Mouse (Mus musculus) brain, adult 10 weeks (tissue): ENCODE data around the gene Olfr1426. TPM values are rescaled to one million over a fixed set of nuclear protein-coding genes. Genes with fewer than 3 reads are reported as not detected.

ENCODE experiments used
- polyA plus RNA-seq: library from polyadenylated mRNA; stranded (reverse); fragments of 350-450 nt; fragmentation: Illumina TruSeq; extraction: RNeasy Lipid Tissue Mini Kit (QIAGEN cat#74804); gene quantifications from one replicate; pipeline ENCODE4 v1.2.3, GENCODE M21; 2015; ENCODE audit warnings: low read depth, low replicate concordance

Gene Olfr1426
- polyA plus RNA-seq, result not detected

GRCm38 (mm10) chr19:12091913-12092312, at the start of gene Olfr1426:
Olfr1426 (minus strand) TSS chr19:12092013.

DNA sequence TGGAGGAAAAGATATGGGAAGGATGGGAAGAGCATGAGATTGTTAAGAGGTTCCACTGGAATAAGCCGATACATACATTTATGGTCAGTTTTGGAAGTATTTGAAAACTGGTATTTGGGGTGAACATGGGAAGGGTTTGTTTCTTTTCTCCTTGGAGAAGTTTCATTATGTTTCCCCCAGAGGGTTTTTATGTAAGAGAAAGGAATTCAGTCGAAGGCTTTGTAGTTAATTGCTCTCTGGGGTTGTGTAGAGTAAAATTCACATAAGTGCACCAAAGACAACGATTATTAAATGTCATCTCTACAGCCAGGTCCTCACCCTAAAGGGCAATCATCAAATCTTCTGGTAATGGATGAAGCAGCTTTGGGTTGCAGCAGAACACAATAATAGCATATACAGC, 31.3 kb upstream of the Olfr1426 start, which contains the start of gene Olfr76:
TSS of gene Olfr76 (minus strand) at position 101 of the 400 bp plus-strand sequence.

DNA sequence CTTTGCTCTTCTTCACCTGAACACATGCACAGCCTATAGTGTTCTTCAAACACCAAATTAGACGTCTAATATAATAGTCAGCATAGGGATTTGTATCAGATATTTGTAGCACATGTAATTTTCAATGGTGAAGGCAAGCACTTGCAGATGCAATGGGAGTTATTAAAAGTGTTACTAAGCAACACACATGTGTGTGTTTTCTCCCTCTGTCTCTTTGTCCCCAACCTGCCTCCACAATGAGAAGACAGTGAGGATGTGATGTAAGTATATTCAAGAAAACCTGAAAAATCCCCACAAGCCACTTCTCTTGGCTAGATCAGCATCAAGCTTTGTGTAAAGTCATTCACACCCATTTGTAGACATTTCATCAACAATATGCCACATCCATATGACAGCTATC, 24.0 kb upstream of the Olfr1426 start, which contains the start of gene Olfr1428:
TSS of gene Olfr1428 (minus strand) at position 101 of the 400 bp plus-strand sequence.

DNA sequence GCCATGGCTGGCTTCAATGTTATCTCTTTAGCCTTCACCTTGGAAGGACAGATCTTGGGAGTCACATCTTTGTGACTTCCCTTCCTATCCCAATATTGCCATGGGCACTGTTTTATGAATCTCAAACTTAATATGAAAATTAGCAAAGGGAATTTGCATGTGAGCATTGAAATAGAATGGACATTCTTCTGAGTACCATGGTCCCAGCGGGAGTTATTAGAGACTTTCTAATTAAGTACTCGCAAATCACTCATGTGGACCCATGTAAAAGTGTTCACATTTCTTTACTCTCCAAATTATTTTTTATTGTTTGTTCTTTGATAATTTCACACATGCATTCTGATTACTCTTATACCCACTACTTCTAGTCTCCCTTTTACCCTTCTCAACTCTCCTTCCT, 11.4 kb upstream of the Olfr1426 start, which contains the start of gene Olfr1427:
TSS of gene Olfr1427 (minus strand) at position 101 of the 400 bp plus-strand sequence.

GRCm38 (mm10) chr19:12077631-12078030, 14.2 kb downstream of the Olfr1426 start, which contains the start of gene Olfr1425:
Olfr1425 (minus strand) TSS chr19:12077731.

GRCm38 (mm10) chr19:12062582-12062981, 29.2 kb downstream of the Olfr1426 start, which contains the start of gene Olfr1424:
Olfr1424 (minus strand) TSS chr19:12062682.

DNA sequence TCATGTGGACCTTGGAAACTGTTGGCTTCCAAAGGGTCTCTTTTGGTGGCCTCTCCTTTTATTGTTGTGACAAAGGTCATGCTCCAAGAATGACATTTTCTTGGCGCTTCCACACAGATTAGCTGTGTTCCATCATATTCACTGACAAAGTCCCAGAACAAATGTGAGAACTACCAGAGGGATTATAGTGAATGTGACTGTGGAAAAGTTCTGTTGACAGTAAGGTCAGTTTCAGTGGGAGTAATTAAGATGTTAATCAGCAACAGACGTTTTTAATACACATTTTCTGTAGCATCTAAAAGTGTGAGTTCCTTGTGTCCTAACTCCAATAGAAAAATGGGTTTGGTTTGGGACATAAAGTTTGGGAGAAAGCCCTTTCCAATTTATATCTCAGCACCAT, 50.6 kb downstream of the Olfr1426 start, which contains the start of gene Olfr1423:
TSS of gene Olfr1423 (minus strand) at position 101 of the 400 bp plus-strand sequence.

Other genes with a start within 250 kb of the Olfr1426 start
- gene Olfr1418, start 230.9 kb downstream of the Olfr1426 start, polyA plus RNA-seq, result not detected
- gene Olfr1419, start 216.9 kb downstream of the Olfr1426 start, polyA plus RNA-seq, result not detected
- gene Olfr1420, start 205.4 kb downstream of the Olfr1426 start, polyA plus RNA-seq, result not detected
- gene Patl1, start 179.6 kb downstream of the Olfr1426 start, polyA plus RNA-seq, result 13.3 TPM
- gene Osbp, start 126.1 kb downstream of the Olfr1426 start, polyA plus RNA-seq, result 35.7 TPM
- gene Olfr1423, start 50.7 kb downstream of the Olfr1426 start, polyA plus RNA-seq, result not detected
- not detected for gene Olfr1424, start 29.3 kb downstream of the Olfr1426 start, polyA plus RNA-seq
- not detected for gene Olfr1425, start 14.3 kb downstream of the Olfr1426 start, polyA plus RNA-seq
- gene Olfr1427, start 11.3 kb upstream of the Olfr1426 start, polyA plus RNA-seq, result not detected
- not detected for gene Olfr1428, start 23.9 kb upstream of the Olfr1426 start, polyA plus RNA-seq
- gene Olfr76, start 31.2 kb upstream of the Olfr1426 start, polyA plus RNA-seq, result not detected
- gene Olfr1555-ps1, start 78.1 kb upstream of the Olfr1426 start, polyA plus RNA-seq, result not detected
- not detected for gene Olfr1431, start 108.6 kb upstream of the Olfr1426 start, polyA plus RNA-seq
- gene Olfr1432, start 140.6 kb upstream of the Olfr1426 start, polyA plus RNA-seq, result not detected
- gene Olfr262, start 149.6 kb upstream of the Olfr1426 start, polyA plus RNA-seq, result not detected
- gene Olfr235, start 169.0 kb upstream of the Olfr1426 start, polyA plus RNA-seq, result not detected
- gene Olfr1434, start 187.8 kb upstream of the Olfr1426 start, polyA plus RNA-seq, result not detected
- not detected for gene Olfr1436, start 207.1 kb upstream of the Olfr1426 start, polyA plus RNA-seq
- not detected for gene Olfr1437, start 233.1 kb upstream of the Olfr1426 start, polyA plus RNA-seq
- gene Olfr1438-ps1, start 243.9 kb upstream of the Olfr1426 start, polyA plus RNA-seq, result not detected